Mouse (Mus musculus) left cerebral cortex, postnatal 36 days (tissue): Measurements from ENCODE around the gene Zfp11. TPM values are rescaled to one million over a fixed set of nuclear protein-coding genes. Genes with fewer than 3 reads are reported as not detected.
"Not testable (repeated sequence)": the region's sequence is repeated elsewhere in the genome, so short reads cannot be mapped to it uniquely, and the experiment has no call there.

Experiments used
- DNase-seq, 2 experiments: peaks; one replicate each; pipeline ENCODE4 v3.0.0; 2021 to 2022; ENCODE audit warnings: low spot score in 2 of 2, mixed read lengths in 1 of 2
- intact Hi-C: fragments of 180-260 bp; cut with DNase I; formaldehyde crosslinking; loops from one replicate; pipeline ENCODE4 v1.15.1; 2025
- total RNA-seq, 2 experiments: library from RNA; stranded (reverse); gene quantifications; 2 replicates each; pipeline ENCODE4 v1.2.3; 2021

The Zfp11 gene
- total RNA-seq, 2 experiments from 2014 or later, result 6.4 to 8.2 TPM

GRCm38 (mm10) chr5:129626099-129626498 is 43.8 kb downstream of the Zfp11 start:
- intact Hi-C loops, result no loop called here
- no peak for DNase-seq

GRCm38 (mm10) chr5:129621361-129621760 is 48.5 kb downstream of the Zfp11 start:
- DNase-seq, result no peak
- intact Hi-C loops, result no loop called here

GRCm38 (mm10) chr5:129620600-129620999 is 49.3 kb downstream of the Zfp11 start:
- intact Hi-C loops, DNase-seq: not testable (repeated sequence)

GRCm38 (mm10) chr5:129611060-129611459 is 58.8 kb downstream of the Zfp11 start:
- intact Hi-C loops, result loop anchor here (5.0 kb wide), 1 partner anchor 111 kb away; no protein-coding TSS in a partner anchor
- DNase-seq, result peak; percentile 75

- intact Hi-C loops, result no loop called here
Measured at GRCm38 (mm10) chr5:129607476-129607875, 62.4 kb downstream of the Zfp11 start.

More at GRCm38 (mm10) chr5:129607476-129607875, 62.4 kb downstream of the Zfp11 start:
- DNase-seq, result no peak

Other genes starting within 250 kb of the Zfp11 start
- 100 to 1,000 TPM in 1 of 2 experiments, 10 to 100 TPM in 1; 69.5 to 115 TPM for gene Sfswap, start 168.9 kb downstream of the Zfp11 start, total RNA-seq
- 100 to 1,000 TPM; 112 to 116 TPM for gene Mmp17, start 85.9 kb downstream of the Zfp11 start, total RNA-seq
- not detected for gene Sept14, start 38.4 kb upstream of the Zfp11 start, total RNA-seq
- gene Mrps17, start 45.4 kb upstream of the Zfp11 start, total RNA-seq, result 10 to 100 TPM; 73.6 to 77.1 TPM
- 10 to 100 TPM; 78.8 to 80.8 TPM for gene Nipsnap2, start 55.0 kb upstream of the Zfp11 start, total RNA-seq
- 10 to 100 TPM; 21.6 to 23.2 TPM for gene Psph, start 117.3 kb upstream of the Zfp11 start, total RNA-seq
- 10 to 100 TPM; 17.3 to 22.5 TPM for gene Sumf2, start 176.9 kb upstream of the Zfp11 start, total RNA-seq
- 100 to 1,000 TPM; 406 to 444 TPM for gene Chchd2, start 217.4 kb upstream of the Zfp11 start, total RNA-seq
- 1 to 10 TPM; 5.1 to 5.6 TPM for gene Zbed5, start 225.6 kb upstream of the Zfp11 start, total RNA-seq
- gene Phkg1, start 228.4 kb upstream of the Zfp11 start, total RNA-seq, result 10 to 100 TPM; 13.8 to 16.3 TPM
- 1 to 10 TPM; 1.1 to 3.8 TPM for gene Nupr1l, start 238.4 kb upstream of the Zfp11 start, total RNA-seq